Mouse (Mus musculus) liver, embryonic 15.5 days (tissue): ENCODE results near the gene Palm. TPM values are rescaled to one million over a fixed set of nuclear protein-coding genes. Genes with fewer than 3 reads are reported as not detected.

Source experiments
- ATAC-seq: fragments of 200-750 bp; cut with Nextera tagmentation; 2 replicates; pipeline ENCODE4 v1.8.0; 2017; ENCODE audit warnings: moderate number of reproducible peaks, mild to moderate bottlenecking, moderate library complexity; ENCODE audit not compliant: insufficient read depth
- H3K27ac ChIP-seq: fragments of 300-500 bp; sonication (generic); replicated peaks from 2 replicates; pipeline ENCODE4 v1.5.1; 2015; ENCODE audit warnings: mild to moderate bottlenecking, inconsistent platforms
- H3K27me3 ChIP-seq: fragments of 300-500 bp; sonication (generic); 2 replicates; pipeline ENCODE4 v1.6.1; 2015; ENCODE audit warnings: mild to moderate bottlenecking, inconsistent platforms
- H3K36me3 ChIP-seq: fragments of 300-500 bp; sonication (generic); replicated peaks from 2 replicates; pipeline ENCODE4 v1.6.1; 2015; ENCODE audit warnings: moderate library complexity, mild to moderate bottlenecking, inconsistent platforms
- H3K4me1 ChIP-seq: fragments of 300-500 bp; sonication (generic); replicated peaks from 2 replicates; pipeline ENCODE4 v1.6.1; 2015; ENCODE audit warnings: inconsistent platforms
- H3K4me2 ChIP-seq: fragments of 300-500 bp; sonication (generic); 2 replicates; pipeline ENCODE4 v1.6.1; 2015; ENCODE audit warnings: moderate library complexity, mild to moderate bottlenecking, inconsistent platforms
- H3K4me3 ChIP-seq: fragments of 300-500 bp; sonication (generic); replicated peaks from 2 replicates; pipeline ENCODE4 v1.5.1; 2015; ENCODE audit warnings: mild to moderate bottlenecking, inconsistent platforms
- H3K9ac ChIP-seq: fragments of 300-500 bp; sonication (generic); 2 replicates; pipeline ENCODE4 v1.6.1; 2015; ENCODE audit warnings: moderate library complexity, mild to moderate bottlenecking, inconsistent platforms
- H3K9me3 ChIP-seq: fragments of 300-500 bp; sonication (generic); replicated peaks from 2 replicates; pipeline ENCODE4 v1.6.1; 2016; ENCODE audit warnings: inconsistent platforms
- WGBS: fragments of 180-500 bp; shearing (Covaris S2); methylation state at CpG from one replicate; pipeline ENCODE4 v1.1.7; 2015; ENCODE audit warnings: mixed read lengths; ENCODE audit not compliant: insufficient replicate concordance; 5-methylcytosine and 5-hydroxymethylcytosine counted together
- polyA plus RNA-seq: library from polyadenylated mRNA; unstranded; fragments of >200 nt; fragmentation: Nextera tagmentation; extraction: Ambion mirVana; gene quantifications from 2 replicates; pipeline ENCODE4 v1.2.1, GENCODE M21; 2015

Palm gene
- polyA plus RNA-seq, 1 experiment from 2014 or later: 8.8 TPM

DNA sequence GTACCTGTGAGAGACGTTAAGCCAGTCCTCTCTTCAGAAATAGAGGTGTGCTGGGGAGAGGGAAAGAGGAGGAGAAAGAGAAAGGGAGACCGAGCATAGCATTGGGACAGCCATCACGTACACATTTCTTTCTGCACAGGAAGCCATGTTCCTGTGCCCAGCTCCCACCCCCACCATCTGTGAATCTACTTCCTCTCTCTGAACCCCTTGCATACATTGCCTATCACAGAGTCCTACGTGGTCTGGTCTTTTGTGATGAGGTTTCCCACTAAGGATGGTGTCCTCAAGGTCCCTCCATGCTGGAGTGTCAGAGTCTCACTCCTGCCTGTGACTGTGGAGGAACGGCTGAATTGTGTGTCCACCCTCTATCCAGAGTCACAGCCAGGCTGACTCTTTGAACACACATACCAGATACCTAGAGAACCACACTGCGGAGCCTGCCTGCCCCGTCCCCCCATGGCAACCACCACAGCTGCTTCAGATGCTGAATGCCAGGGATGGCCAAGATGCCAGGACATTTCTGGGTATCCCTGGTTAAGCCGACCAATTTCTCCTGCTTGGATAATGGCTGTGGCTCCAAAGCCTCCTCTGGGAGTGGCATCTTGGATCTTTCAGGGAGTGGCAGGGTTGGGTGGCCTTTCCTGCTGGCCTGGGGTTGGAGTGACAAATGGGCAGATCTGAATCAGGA is 56.7 kb downstream of the Palm start:
- H3K9ac ChIP-seq: no peak overlapping the region
- WGBS: 38% methylated on average over 8 of the region's 8 CpGs
- H3K9me3 ChIP-seq: no peaks in the 10 kb centered on the region
- H3K4me3 ChIP-seq: no peak overlapping the region
- no peak overlapping the region for H3K27ac ChIP-seq
- H3K27me3 ChIP-seq: 0 out of 2 replicates have a peak, but pooled peaks cover 3% of the 10 kb centered on the region
- H3K36me3 ChIP-seq: no peaks in the 10 kb centered on the region
- ATAC-seq: no peak
- H3K4me2 ChIP-seq: no peak overlapping the region
- peaks cover 41% of the 10 kb centered on the region for H3K4me1 ChIP-seq

GRCm38 (mm10) chr10:79851653-79852052 is 58.3 kb downstream of the Palm start:
- Histone ChIP-seq H3K36me3 (peaks cover 5% of the 10 kb centered on the region), H3K4me2 (peak overlapping the region; percentile 98)

DNA sequence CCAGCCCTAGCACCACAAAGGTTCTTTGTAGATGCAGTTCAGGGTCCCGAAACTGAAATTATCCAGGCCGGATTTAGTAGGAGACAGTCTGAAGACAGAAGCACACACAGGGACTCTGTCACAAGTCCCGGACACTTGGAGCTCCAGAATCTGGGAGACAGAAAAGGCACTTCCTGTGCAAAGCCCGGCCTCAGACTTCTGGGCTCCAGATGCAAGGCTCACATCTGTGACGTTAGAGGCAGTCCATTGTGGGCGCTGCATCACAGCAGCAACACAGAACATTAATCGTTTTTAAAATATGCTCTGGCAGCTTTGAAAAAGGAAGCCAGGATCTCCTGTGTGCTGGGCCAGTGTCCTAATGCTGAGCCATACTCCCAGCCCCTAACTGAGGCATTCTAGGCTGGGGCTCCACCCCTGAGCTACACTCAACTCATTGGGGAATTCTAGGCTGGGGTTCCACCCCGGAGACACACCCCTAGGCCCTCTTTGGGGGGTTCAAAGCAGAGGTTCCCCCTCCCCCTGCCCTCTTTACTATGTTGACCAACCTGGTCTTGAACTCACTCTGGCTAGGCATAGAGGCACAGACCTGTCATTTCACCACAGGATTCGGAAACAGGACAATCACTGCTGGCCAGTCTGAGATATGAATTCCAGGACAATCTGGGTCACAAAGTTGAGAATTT is 58.9 kb downstream of the Palm start:
- ATAC-seq: no peak
- Histone ChIP-seq H3K9me3 (no peaks in the 10 kb centered on the region), H3K4me1 (peaks cover 60% of the 10 kb centered on the region), H3K4me3 (no peak overlapping the region; the same call in 1 of the 2 replicates), H3K27ac (peak overlapping the region; percentile 95), H3K9ac (peak overlapping the region; percentile 64), H3K27me3 (0 out of 2 replicates have a peak, but pooled peaks cover 3% of the 10 kb centered on the region), H3K36me3 (peaks cover 11% of the 10 kb centered on the region), H3K4me2 (peak overlapping the region; percentile 98)
- WGBS: 36% methylated on average over 9 of the region's 9 CpGs

More at GRCm38 (mm10) chr10:79851653-79852052, 58.3 kb downstream of the Palm start:
- peak overlapping the region; percentile 95 for H3K27ac ChIP-seq
- H3K9ac ChIP-seq: no peak overlapping the region; the same call in 1 of the 2 replicates
- no peak overlapping the region for H3K4me3 ChIP-seq
- H3K4me1 ChIP-seq: peaks cover 54% of the 10 kb centered on the region
- no peak for ATAC-seq
- H3K27me3 ChIP-seq: 0 out of 2 replicates have a peak, but pooled peaks cover 3% of the 10 kb centered on the region
- no peaks in the 10 kb centered on the region for H3K9me3 ChIP-seq
- 54% methylated on average over 3 of the region's 3 CpGs for WGBS

GRCm38 (mm10) chr10:79852827-79853226 is 59.5 kb downstream of the Palm start:
- WGBS: 24% methylated on average over 8 of the region's 8 CpGs
- Histone ChIP-seq H3K9me3 (no peaks in the 10 kb centered on the region), H3K4me1 (peaks cover 65% of the 10 kb centered on the region), H3K9ac (peak overlapping the region; percentile 64), H3K27me3 (0 out of 2 replicates have a peak, but pooled peaks cover 3% of the 10 kb centered on the region), H3K4me2 (peak overlapping the region; percentile 98), H3K4me3 (peak overlapping the region; percentile 97), H3K36me3 (peaks cover 17% of the 10 kb centered on the region), H3K27ac (peak overlapping the region; percentile 95)
- ATAC-seq: no peak

DNA sequence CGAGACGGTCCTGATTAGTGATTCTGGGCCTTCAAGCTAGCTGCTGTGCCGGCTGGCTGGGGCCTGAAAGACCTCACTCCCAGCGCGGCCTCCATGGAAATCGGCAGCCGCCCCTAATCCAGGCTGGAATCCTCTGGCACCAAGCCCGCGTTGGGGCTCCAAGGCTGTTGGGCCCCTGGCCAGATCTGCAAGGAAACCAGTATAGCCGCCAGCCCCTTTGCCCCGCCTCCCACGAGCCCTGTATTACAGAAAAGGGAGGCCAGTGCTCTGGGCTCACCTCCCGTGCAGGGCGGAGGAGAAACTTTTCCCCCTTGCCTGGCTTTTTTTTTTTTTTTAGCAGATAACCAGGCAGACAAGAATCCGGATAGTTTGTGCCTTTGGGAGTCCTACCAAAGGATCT is 60.0 kb downstream of the Palm start:
- WGBS: 1% methylated on average over 15 of the region's 15 CpGs
- no peak for ATAC-seq
- Histone ChIP-seq H3K27ac (peak overlapping the region; percentile 95), H3K9ac (peak overlapping the region; percentile 64), H3K27me3 (0 out of 2 replicates have a peak, but pooled peaks cover 3% of the 10 kb centered on the region), H3K36me3 (peaks cover 22% of the 10 kb centered on the region), H3K4me1 (peaks cover 71% of the 10 kb centered on the region), H3K4me2 (peak overlapping the region; percentile 98), H3K4me3 (peak overlapping the region; percentile 97), H3K9me3 (no peaks in the 10 kb centered on the region)

DNA sequence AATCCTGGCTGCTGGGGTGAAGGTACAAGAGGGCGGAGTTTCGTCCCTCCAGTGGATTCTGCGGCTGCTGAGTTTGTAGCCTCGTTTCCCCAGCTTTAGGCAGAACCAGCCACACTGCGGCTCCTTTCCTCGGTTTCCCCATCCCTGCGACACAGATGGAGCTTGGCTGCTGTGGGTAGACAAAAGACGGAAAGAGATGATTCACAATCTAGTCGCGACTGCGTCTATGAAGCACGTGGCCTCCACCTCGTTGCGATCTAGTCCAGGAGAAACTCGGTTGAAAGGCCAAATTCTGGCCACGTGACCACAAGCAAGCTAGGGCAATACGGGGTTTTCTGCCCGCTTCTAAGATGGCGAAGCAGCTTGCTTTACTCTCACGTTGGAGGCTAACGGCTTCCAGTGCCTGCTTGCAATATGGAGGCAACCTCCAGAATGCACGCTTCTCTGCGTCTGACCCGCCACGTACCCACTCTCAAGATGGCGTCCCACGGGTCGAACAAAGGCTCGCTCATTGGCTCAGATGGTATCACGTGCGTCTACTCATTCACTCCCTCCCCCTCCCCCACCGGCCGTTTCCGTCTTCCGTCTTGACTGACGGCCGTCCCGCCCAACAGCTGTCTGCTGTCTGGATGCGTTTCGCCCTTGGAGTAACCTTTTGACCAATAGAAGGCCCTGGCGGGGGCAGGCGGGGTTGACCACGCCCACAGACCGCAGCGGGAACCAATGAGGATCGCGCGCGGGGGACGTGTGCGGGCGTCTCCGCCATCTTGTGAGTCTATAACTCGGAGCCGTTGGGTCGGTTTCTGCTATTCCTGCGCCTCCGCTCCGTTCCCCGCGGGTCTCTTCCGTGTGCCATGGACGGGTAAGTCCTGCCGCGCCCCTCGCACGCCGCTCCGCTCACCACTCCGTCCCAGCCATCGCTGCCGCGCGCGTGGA is 60.8 kb downstream of the Palm start, which contains the start of gene Ptbp1:
Gene Ptbp1 (plus strand): TSS at position 568 of the 936 bp plus-strand sequence.
- under 1% methylated on average over 75 of the region's 75 CpGs for WGBS
- H3K4me1 ChIP-seq: peaks cover 75% of the 10 kb centered on the region

GRCm38 (mm10) chr10:79854801-79855541 is 61.6 kb downstream of the Palm start:
- peak overlapping the region; percentile 97 for H3K27ac ChIP-seq
- peak overlapping the region; percentile 93 for H3K9ac ChIP-seq
- under 1% methylated on average over 83 of the region's 83 CpGs for WGBS
- H3K4me3 ChIP-seq: peak overlapping the region; percentile 97
- peak; percentile 19 for ATAC-seq
- peak overlapping the region; percentile 87 for H3K4me2 ChIP-seq
- no peaks in the 10 kb centered on the region for H3K27me3 ChIP-seq
- no peaks in the 10 kb centered on the region for H3K9me3 ChIP-seq
- peaks cover 78% of the 10 kb centered on the region for H3K4me1 ChIP-seq
- H3K36me3 ChIP-seq: peaks cover 38% of the 10 kb centered on the region

More for the DNA sequence above, 60.8 kb downstream of the Palm start, which contains the start of gene Ptbp1:
- Histone ChIP-seq H3K27me3 (no peaks in the 10 kb centered on the region), H3K4me3 (peak within 1 kb of the TSS; percentile 97), H3K9me3 (no peaks in the 10 kb centered on the region), H3K9ac (peak within 1 kb of the TSS; percentile 93), H3K4me2 (peak within 1 kb of the TSS; percentile 98), H3K36me3 (peaks cover 30% of the 10 kb centered on the region), H3K27ac (peak within 1 kb of the TSS; percentile 97)
- ATAC-seq: peak; percentile 89

GRCm38 (mm10) chr10:79855558-79856184 is 62.3 kb downstream of the Palm start:
- Histone ChIP-seq H3K9ac (peak overlapping the region; percentile 93), H3K4me1 (peaks cover 76% of the 10 kb centered on the region), H3K4me3 (peak overlapping the region; percentile 97), H3K27ac (peak overlapping the region; percentile 97), H3K9me3 (no peaks in the 10 kb centered on the region), H3K4me2 (peak overlapping the region; percentile 87), H3K36me3 (peaks cover 45% of the 10 kb centered on the region), H3K27me3 (no peaks in the 10 kb centered on the region)
- WGBS: under 1% methylated on average over 10 of the region's 10 CpGs
- no peak for ATAC-seq

DNA sequence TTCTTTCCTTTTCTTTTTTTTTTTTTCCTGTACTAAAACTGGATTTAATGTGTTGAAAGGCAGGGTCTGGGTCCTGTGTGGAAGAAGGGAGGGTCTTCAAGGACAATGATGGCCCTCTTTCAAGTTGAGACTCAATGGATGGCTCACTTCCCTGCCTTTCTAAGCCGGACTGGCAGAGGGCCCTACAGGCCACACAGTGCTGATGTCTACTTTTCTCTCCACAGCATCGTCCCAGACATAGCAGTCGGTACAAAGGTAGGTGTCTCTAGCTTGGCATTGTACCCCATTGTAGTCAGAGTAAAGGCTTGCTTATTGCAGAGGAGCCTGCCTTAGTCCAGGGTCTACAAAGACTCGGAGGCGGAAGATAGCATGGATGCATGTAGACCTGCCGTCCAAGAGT is 62.9 kb downstream of the Palm start:
- Histone ChIP-seq H3K27me3 (no peaks in the 10 kb centered on the region), H3K9me3 (no peaks in the 10 kb centered on the region), H3K27ac (peak overlapping the region; percentile 97), H3K36me3 (peaks cover 51% of the 10 kb centered on the region), H3K4me1 (peaks cover 72% of the 10 kb centered on the region), H3K4me2 (peak overlapping the region; percentile 87), H3K9ac (peak overlapping the region; percentile 93), H3K4me3 (peak overlapping the region; percentile 97)
- ATAC-seq: no peak
- 29% methylated on average over 6 of the region's 6 CpGs for WGBS
